Mouse (Mus musculus) liver, postnatal 0 days (tissue): Measurements from ENCODE around the gene Iqsec3. TPM values are rescaled to one million over a fixed set of nuclear protein-coding genes. Genes with fewer than 3 reads are reported as not detected.

Experiments
- ATAC-seq: fragments of 200-750 bp; cut with Nextera tagmentation; 2 replicates; pipeline ENCODE4 v1.8.0; 2017; ENCODE audit warnings: mild to moderate bottlenecking, moderate library complexity
- DNase-seq: peaks from one replicate; pipeline ENCODE4 v3.0.0-alpha.2; 2016
- H3K27ac ChIP-seq: fragments of 300-500 bp; sonication (generic); 2 replicates; pipeline ENCODE4 v1.5.1; 2014; ENCODE audit warnings: antibody characterized with exemption, moderate library complexity, mild to moderate bottlenecking, low read depth
- H3K27me3 ChIP-seq: fragments of 300-500 bp; sonication (generic); 2 replicates; pipeline ENCODE4 v1.6.1; 2014; ENCODE audit warnings: low read length, control low read depth, mixed read lengths; ENCODE audit not compliant: insufficient read depth
- H3K36me3 ChIP-seq: fragments of 300-500 bp; sonication (generic); replicated peaks from 2 replicates; pipeline ENCODE4 v1.6.1; 2014; ENCODE audit warnings: mild to moderate bottlenecking, control low read depth, low read length, moderate library complexity, mixed read lengths; ENCODE audit not compliant: insufficient read depth
- H3K4me1 ChIP-seq: fragments of 300-500 bp; sonication (generic); 2 replicates; pipeline ENCODE4 v1.6.1; 2014; ENCODE audit warnings: antibody characterized with exemption, mild to moderate bottlenecking, control low read depth; ENCODE audit not compliant: insufficient read depth
- H3K4me2 ChIP-seq: fragments of 300-500 bp; sonication (generic); 2 replicates; pipeline ENCODE4 v1.6.1; 2014; ENCODE audit warnings: low read depth, mild to moderate bottlenecking, low read length, moderate library complexity, mixed read lengths
- H3K4me3 ChIP-seq: fragments of 300-500 bp; sonication (generic); 2 replicates; pipeline ENCODE4 v1.5.1; 2014; ENCODE audit warnings: low read depth, low read length
- H3K9ac ChIP-seq: fragments of 300-500 bp; sonication (generic); replicated peaks from 2 replicates; pipeline ENCODE4 v1.6.1; 2014; ENCODE audit warnings: mild to moderate bottlenecking, moderate library complexity
- H3K9me3 ChIP-seq: fragments of 300-500 bp; sonication (generic); 2 replicates; pipeline ENCODE4 v1.6.1; 2016; ENCODE audit warnings: mild to moderate bottlenecking, control low read depth, low read length, mixed read lengths
- CTCF ChIP-seq: sonication (generic); IDR thresholded peaks from 2 replicates; pipeline ENCODE4 v1.5.1; 2016; ENCODE audit warnings: antibody characterized with exemption, low read depth
- EP300 ChIP-seq: IDR thresholded peaks from 2 replicates; pipeline ENCODE4 v1.6.1; 2016; ENCODE audit warnings: antibody characterized with exemption, low read depth, mild to moderate bottlenecking
- WGBS: fragments of 180-500 bp; shearing (Covaris S2); extraction: QIAGEN DNeasy Blood & Tissue Kit; methylation state at CpG from one replicate; pipeline ENCODE4 v1.1.7; 2014; ENCODE audit not compliant: insufficient replicate concordance; 5-methylcytosine and 5-hydroxymethylcytosine counted together
- polyA plus RNA-seq: library from polyadenylated mRNA; unstranded; fragments of >200 nt; fragmentation: Nextera tagmentation; extraction: Ambion mirVana; gene quantifications from 2 replicates; pipeline ENCODE4 v1.2.1, GENCODE M21; 2015

The Iqsec3 gene
- polyA plus RNA-seq, 1 experiment from 2014 or later = not detected

- Histone ChIP-seq H3K4me3 (no peak overlapping the region), H3K27ac (no peak overlapping the region), H3K36me3 (no peaks in the 10 kb centered on the region), H3K9me3 (no peaks in the 10 kb centered on the region), H3K4me2 (no peak overlapping the region), H3K4me1 (no peaks in the 10 kb centered on the region), H3K9ac (no peak overlapping the region), H3K27me3 (no peaks in the 10 kb centered on the region)
- no peak for TF ChIP-seq EP300
- no peak for ATAC-seq
- 16% methylated on average over 5 of the region's 5 CpGs for WGBS
- no peak for DNase-seq
Measured at GRCm38 (mm10) chr6:121440696-121441220, 32.7 kb downstream of the Iqsec3 start.

GRCm38 (mm10) chr6:121424830-121425229, 48.6 kb downstream of the Iqsec3 start:
- 43% methylated on average over 6 of the region's 6 CpGs for WGBS

GRCm38 (mm10) chr6:121424403-121424802, 49.1 kb downstream of the Iqsec3 start:
- 42% methylated on average over 12 of the region's 12 CpGs for WGBS
- Histone ChIP-seq H3K4me2 (no peak overlapping the region), H3K4me3 (no peak overlapping the region), H3K36me3 (no peaks in the 10 kb centered on the region), H3K4me1 (no peaks in the 10 kb centered on the region), H3K27me3 (no peaks in the 10 kb centered on the region), H3K27ac (no peak overlapping the region), H3K9me3 (no peaks in the 10 kb centered on the region), H3K9ac (no peak overlapping the region)
- no peak for DNase-seq
- ATAC-seq = no peak
- TF ChIP-seq EP300 (no peak), CTCF (no peak)

More at GRCm38 (mm10) chr6:121424830-121425229, 48.6 kb downstream of the Iqsec3 start:
- DNase-seq = no peak
- TF ChIP-seq CTCF (no peak), EP300 (no peak)
- H3K27ac ChIP-seq = no peak overlapping the region
- no peak for ATAC-seq
- H3K4me3 ChIP-seq = no peak overlapping the region
- no peak overlapping the region for H3K4me2 ChIP-seq
- no peaks in the 10 kb centered on the region for H3K4me1 ChIP-seq
- no peak overlapping the region for H3K9ac ChIP-seq
- no peaks in the 10 kb centered on the region for H3K9me3 ChIP-seq
- no peaks in the 10 kb centered on the region for H3K27me3 ChIP-seq
- H3K36me3 ChIP-seq = no peaks in the 10 kb centered on the region

GRCm38 (mm10) chr6:121412558-121413297, 60.8 kb downstream of the Iqsec3 start:
- Histone ChIP-seq H3K9me3 (no peaks in the 10 kb centered on the region), H3K27ac (no peak overlapping the region), H3K4me1 (no peaks in the 10 kb centered on the region), H3K4me2 (no peak overlapping the region), H3K36me3 (no peaks in the 10 kb centered on the region), H3K4me3 (no peak overlapping the region), H3K9ac (no peak overlapping the region), H3K27me3 (peaks cover 29% of the 10 kb centered on the region)
- DNase-seq (no peak), ATAC-seq (no peak)
- TF ChIP-seq CTCF (no peak), EP300 (no peak)
- WGBS = 4% methylated on average over 36 of the region's 46 CpGs

- ATAC-seq (no peak), DNase-seq (no peak)
- Histone ChIP-seq H3K27me3 (peaks cover 26% of the 10 kb centered on the region), H3K9me3 (no peaks in the 10 kb centered on the region), H3K4me2 (no peak overlapping the region), H3K9ac (no peak overlapping the region), H3K4me1 (no peaks in the 10 kb centered on the region), H3K36me3 (no peaks in the 10 kb centered on the region), H3K27ac (no peak overlapping the region), H3K4me3 (no peak overlapping the region)
- no peak for TF ChIP-seq EP300
- TF ChIP-seq CTCF = no peak
- WGBS = 32% methylated on average over 5 of the region's 5 CpGs
Measured at GRCm38 (mm10) chr6:121407571-121408011, 65.9 kb downstream of the Iqsec3 start.

- H3K36me3 ChIP-seq = no peaks in the 10 kb centered on the region
- no peaks in the 10 kb centered on the region for H3K4me1 ChIP-seq
- TF ChIP-seq CTCF = no peak
- no peak for TF ChIP-seq EP300
- H3K9ac ChIP-seq = no peak overlapping the region
- no peak overlapping the region for H3K4me2 ChIP-seq
- no peak overlapping the region for H3K27ac ChIP-seq
- 85% methylated on average over 8 of the region's 8 CpGs for WGBS
- ATAC-seq = no peak
- DNase-seq = no peak
- H3K4me3 ChIP-seq = no peak overlapping the region
- H3K9me3 ChIP-seq = no peaks in the 10 kb centered on the region
- H3K27me3 ChIP-seq = 0 out of 2 replicates have a peak, but pooled peaks cover 7% of the 10 kb centered on the region
Measured at GRCm38 (mm10) chr6:121405311-121405710, 68.2 kb downstream of the Iqsec3 start.
